Mouse (Mus musculus) heart, adult 18-20 months (tissue): ENCODE data around the gene Smim13. TPM values are rescaled to one million over a fixed set of nuclear protein-coding genes. Genes with fewer than 3 reads are reported as not detected.
"Not testable (repeated sequence)": the region's sequence is repeated elsewhere in the genome, so short reads cannot be mapped to it uniquely, and the experiment has no call there.

Experiments
- DNase-seq, 2 experiments: peaks; one replicate each; pipeline ENCODE4 v3.0.0; 2021 to 2022; ENCODE audit warnings: mixed read lengths in 1 of 2
- long read RNA-seq, 2 experiments: library from polyadenylated mRNA; stranded (forward); transcript quantifications; one replicate each; pipeline ENCODE4 v2.0.0; 2021
- total RNA-seq, 2 experiments: library from RNA; stranded (reverse); gene quantifications; 2 replicates each; pipeline ENCODE4 v1.2.3; 2021

Smim13 gene
- total RNA-seq, result 10 to 100 TPM; 24.7 to 27.5 TPM
- long read RNA-seq, experiment 1, full-length matches to known transcripts, result 26 of 29 reads
- long read RNA-seq, experiment 1, partial matches to known transcripts, result 0 of 29 reads
- long read RNA-seq, experiment 1, other reads (novel, unspliced or antisense), result 3 of 29 reads
- long read RNA-seq, experiment 2, full-length matches to known transcripts, result 6 of 7 reads
- long read RNA-seq, experiment 2, partial matches to known transcripts, result 0 of 7 reads
- long read RNA-seq, experiment 2, other reads (novel, unspliced or antisense), result 1 of 7 reads

GRCm38 (mm10) chr13:41249538-41250317, at the start of gene Smim13:
Gene Smim13 (plus strand): TSS chr13:41249844.
- peak; percentile 93 to 98 for DNase-seq

- DNase-seq, result no peak
These were observed 48.8 kb upstream of the Smim13 start for GRCm38 (mm10) chr13:41200861-41201260.

DNA sequence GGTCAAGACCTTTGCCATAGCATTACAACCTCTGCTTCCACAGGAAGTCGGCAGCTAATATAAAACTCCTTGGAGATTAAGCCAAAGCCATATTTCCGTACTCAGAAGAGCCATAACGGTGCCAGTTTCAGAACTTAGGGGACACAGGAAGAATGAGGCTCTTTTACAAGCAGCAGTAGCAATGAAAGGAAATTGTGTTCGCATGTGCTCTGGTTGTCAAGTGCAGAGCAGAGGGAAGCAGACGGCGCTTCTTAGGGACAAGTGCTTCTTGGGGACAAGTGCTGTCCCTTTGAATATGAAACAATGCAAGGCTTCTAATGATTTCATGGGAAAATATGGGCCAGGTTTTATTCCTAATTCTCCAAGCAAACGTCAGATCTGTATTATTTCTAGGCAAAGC, 46.4 kb upstream of the Smim13 start:
- no peak for DNase-seq

DNA sequence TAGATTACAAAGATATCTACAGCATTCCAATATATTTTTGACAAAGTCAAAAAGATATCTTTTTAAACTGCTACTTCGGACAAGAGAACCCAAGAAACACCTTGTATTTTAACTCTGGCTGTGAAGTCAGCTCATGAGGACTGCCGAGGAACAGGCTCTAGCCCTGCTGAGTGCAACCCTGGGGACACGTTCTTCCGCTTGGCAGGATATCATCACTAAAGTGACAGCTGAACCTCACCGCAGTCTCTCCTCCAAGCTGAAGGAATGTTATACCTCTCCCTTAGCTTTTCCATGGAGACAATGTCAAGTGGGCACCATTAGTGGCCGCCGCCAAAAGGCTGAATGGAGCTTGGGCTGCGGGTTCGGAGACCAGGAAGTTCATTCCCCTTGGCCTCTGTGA, 46.0 kb upstream of the Smim13 start:
- no peak for DNase-seq

DNA sequence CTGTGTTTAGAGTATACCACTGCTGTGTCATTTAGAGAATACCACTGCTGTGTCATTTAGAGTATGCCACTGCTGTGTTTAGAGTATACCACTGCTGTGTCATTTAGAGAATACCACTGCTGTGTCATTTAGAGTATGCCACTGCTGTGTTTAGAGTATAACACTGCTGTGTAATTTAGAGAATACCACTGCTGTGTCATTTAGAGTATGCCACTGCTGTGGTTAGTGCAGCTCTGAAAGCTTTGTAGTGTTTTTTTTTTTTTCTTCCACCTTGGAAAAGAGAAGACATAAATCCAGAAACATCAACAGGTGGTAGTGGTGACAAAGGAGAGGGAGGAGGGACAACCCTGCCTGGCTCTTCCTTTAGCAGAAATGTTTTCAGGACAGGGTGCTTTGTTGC, 44.1 kb upstream of the Smim13 start:
- DNase-seq, result not testable (repeated sequence)

DNA sequence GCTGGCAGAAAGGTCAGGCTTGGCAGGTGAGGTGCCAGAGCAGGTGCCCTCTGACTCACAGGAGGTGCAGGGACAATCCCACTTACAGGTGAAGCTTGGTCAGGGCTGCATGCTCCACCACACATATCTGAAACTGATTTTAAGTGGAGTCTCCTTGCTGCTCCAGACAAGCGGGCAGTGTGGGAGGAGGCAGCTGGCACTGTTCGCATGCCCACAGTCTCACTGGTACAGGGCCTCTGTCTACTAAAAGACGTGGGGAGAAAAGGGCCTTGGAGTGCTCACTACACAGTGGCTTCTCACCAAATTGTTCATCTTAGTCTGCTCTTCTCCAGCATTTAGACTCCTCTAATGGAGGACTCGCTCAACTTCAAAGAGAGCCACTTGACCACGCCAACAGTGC, 43.4 kb upstream of the Smim13 start:
- no peak for DNase-seq

DNA sequence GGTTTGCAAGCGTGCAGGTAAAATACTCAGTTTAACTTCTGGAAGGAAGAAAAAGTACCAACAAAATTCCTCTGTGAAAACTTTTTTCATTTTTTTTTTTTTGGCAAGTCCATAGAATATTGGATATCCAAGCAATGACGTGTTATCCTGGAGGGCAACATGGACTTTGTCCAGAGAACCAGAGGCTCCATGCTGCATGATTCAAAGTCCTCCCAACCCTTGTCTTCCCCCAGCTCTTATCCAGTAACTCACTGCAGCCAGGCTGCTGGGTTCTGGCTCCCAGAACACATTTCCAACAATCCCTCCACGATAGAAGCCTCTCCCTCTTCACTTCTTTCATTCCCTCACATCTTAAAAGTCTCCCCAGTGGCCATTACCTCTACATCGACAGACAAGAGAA, 38.4 kb upstream of the Smim13 start:
- DNase-seq, result no peak

- DNase-seq, result peak in 1 of 2 experiments; percentile 6
These were observed 36.9 kb upstream of the Smim13 start for GRCm38 (mm10) chr13:41212558-41213322.

- DNase-seq, result no peak
These were observed 34.0 kb upstream of the Smim13 start for GRCm38 (mm10) chr13:41215669-41216068.

- no peak for DNase-seq
These were observed 33.4 kb upstream of the Smim13 start for GRCm38 (mm10) chr13:41216236-41216635.

- DNase-seq, result no peak
These were observed 30.6 kb upstream of the Smim13 start for GRCm38 (mm10) chr13:41219056-41219455.

- no peak for DNase-seq
These were observed 29.8 kb upstream of the Smim13 start for GRCm38 (mm10) chr13:41219687-41220303.

GRCm38 (mm10) chr13:41220304-41220834, 29.3 kb upstream of the Smim13 start, which contains the start of gene Elovl2:
Gene Elovl2 (minus strand): TSS chr13:41220405.
- DNase-seq, result peak; percentile 64 to 69

DNA sequence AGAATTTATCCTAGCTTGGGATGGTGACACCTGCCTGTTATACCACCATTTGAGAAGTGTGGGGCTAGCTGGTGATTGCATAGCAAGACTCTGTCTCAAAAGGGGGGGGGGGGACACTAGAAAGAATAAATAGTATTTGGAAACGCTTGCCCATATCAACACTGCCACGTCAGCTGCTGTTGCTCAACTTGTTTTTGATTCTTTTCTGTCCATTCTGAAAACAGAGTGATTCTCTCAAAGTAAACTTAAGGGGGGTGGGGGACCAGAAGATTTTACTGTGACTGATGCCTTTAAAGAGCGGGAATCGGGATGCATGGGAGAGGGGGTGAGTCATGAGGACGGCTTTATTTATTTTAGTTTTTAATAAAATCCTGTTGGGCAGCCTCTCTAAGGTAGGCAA, 23.1 kb upstream of the Smim13 start:
- DNase-seq, result no peak

GRCm38 (mm10) chr13:41228060-41228459, 21.6 kb upstream of the Smim13 start:
- DNase-seq, result no peak

GRCm38 (mm10) chr13:41230256-41230655, 19.4 kb upstream of the Smim13 start:
- DNase-seq, result no peak

- no peak for DNase-seq
These were observed 18.2 kb upstream of the Smim13 start for GRCm38 (mm10) chr13:41231389-41231983.

DNA sequence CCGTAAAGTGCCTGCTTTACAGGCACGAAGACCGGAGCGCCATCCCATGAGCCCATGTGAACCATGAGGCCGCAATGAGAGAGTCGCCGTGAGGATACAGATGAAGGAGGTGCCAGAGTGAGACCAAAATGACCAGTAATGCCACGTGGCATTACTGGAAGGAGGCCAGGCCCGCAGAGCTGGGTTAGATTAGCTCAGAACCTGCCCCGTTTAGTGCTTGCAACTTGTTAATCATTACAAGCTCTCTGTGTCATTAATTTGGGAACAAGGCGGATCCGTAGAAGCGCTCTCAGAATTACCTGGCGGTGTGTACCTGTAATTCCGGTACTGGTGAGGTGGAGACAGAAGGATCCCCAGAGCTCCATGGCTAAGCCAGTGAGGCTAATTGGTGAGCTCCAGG, 17.4 kb upstream of the Smim13 start:
- no peak for DNase-seq

- no peak for DNase-seq
These were observed 16.4 kb upstream of the Smim13 start for GRCm38 (mm10) chr13:41233241-41233640.

DNA sequence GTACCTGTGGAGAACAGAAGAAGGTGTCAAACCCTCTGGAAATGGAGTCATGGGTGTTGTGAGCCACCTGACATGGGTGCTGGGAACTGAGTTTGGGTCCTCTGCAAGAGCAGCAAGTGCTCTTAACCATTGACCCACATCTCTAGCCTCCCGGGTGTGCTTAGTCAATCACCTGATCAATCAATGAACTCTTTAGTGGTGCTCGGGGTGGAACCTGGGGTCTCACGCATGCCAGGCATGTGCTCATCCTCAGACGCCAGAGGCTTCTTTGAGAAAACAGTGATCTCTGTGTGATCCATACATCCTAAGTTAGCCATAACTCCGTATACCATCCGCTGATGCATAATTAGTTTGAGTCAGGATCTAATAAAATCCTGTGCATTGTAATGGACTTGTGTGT, 14.5 kb upstream of the Smim13 start:
- no peak for DNase-seq

GRCm38 (mm10) chr13:41235845-41236741, 13.6 kb upstream of the Smim13 start:
- no peak for DNase-seq
